Mouse (Mus musculus) forebrain, embryonic 12.5 days (tissue): ENCODE data around the gene Cldn10. TPM values are rescaled to one million over a fixed set of nuclear protein-coding genes. Genes with fewer than 3 reads are reported as not detected.
"Not testable (repeated sequence)": the region's sequence is repeated elsewhere in the genome, so short reads cannot be mapped to it uniquely, and the experiment has no call there.

Source experiments
- ATAC-seq: fragments of 200-750 bp; cut with Nextera tagmentation; 2 replicates; pipeline ENCODE4 v1.8.0; 2017; ENCODE audit warnings: moderate TSS enrichment; ENCODE audit not compliant: low FRiP score
- H3K27ac ChIP-seq: fragments of 300-500 bp; sonication (generic); 2 replicates; pipeline ENCODE4 v1.5.1; 2016; ENCODE audit warnings: mild to moderate bottlenecking
- H3K27me3 ChIP-seq: fragments of 300-500 bp; sonication (generic); 2 replicates; pipeline ENCODE4 v1.6.1; 2016; ENCODE audit warnings: mild to moderate bottlenecking
- H3K36me3 ChIP-seq: fragments of 300-500 bp; sonication (generic); replicated peaks from 2 replicates; pipeline ENCODE4 v1.6.1; 2016; ENCODE audit warnings: mild to moderate bottlenecking
- H3K4me1 ChIP-seq: fragments of 300-500 bp; sonication (generic); 2 replicates; pipeline ENCODE4 v1.6.1; 2016
- H3K4me2 ChIP-seq: fragments of 300-500 bp; sonication (generic); 2 replicates; pipeline ENCODE4 v1.6.1; 2016; ENCODE audit warnings: mild to moderate bottlenecking, moderate library complexity
- H3K4me3 ChIP-seq: fragments of 300-500 bp; sonication (generic); replicated peaks from 2 replicates; pipeline ENCODE4 v1.5.1; 2016; ENCODE audit warnings: mild to moderate bottlenecking
- H3K9ac ChIP-seq: fragments of 300-500 bp; sonication (generic); 2 replicates; pipeline ENCODE4 v1.6.1; 2016; ENCODE audit warnings: mild to moderate bottlenecking
- H3K9me3 ChIP-seq: fragments of 300-500 bp; sonication (generic); 2 replicates; pipeline ENCODE4 v1.6.1; 2016
- WGBS: fragments of 180-500 bp; shearing (Covaris S2); methylation state at CpG from one replicate; pipeline ENCODE4 v1.1.7; 2016; 5-methylcytosine and 5-hydroxymethylcytosine counted together
- polyA plus RNA-seq: library from polyadenylated mRNA; unstranded; fragments of >200 nt; fragmentation: Nextera tagmentation; extraction: Ambion mirVana; gene quantifications from 2 replicates; pipeline ENCODE4 v1.2.1, GENCODE M21; 2016

Gene Cldn10
- polyA plus RNA-seq: 0.56 and 0.68 TPM in 2 replicates

DNA sequence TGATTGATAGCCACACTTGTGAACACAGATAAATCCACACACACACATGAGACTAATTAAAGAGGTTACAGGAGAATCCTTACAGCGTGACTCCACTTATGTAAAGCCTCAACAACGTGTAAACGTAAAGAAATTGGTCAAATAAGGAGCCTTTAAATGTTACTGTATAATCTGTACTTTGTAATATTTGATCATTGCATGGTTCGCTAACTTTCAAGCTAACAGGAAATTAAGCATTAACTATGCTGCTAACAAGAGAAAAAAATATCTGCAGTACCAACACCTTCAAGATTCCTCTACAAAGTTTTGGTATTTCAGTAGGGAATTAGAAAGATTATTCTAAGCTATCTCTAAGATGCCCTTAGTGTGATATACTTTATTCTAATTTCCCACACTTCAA lies at the start of gene Cldn10:
Gene Cldn10 (plus strand): TSS at position 288 of the 400 bp plus-strand sequence.
- Histone ChIP-seq H3K36me3 (no peaks in the 10 kb centered on the region), H3K4me3 (no peak within 1 kb of the TSS), H3K4me2 (no peak within 1 kb of the TSS), H3K4me1 (peaks cover 9% of the 10 kb centered on the region), H3K27me3 (peaks cover 18% of the 10 kb centered on the region; the same call in 1 of the 2 replicates), H3K27ac (no peak within 1 kb of the TSS), H3K9ac (no peak within 1 kb of the TSS), H3K9me3 (no peaks in the 10 kb centered on the region)
- no peak for ATAC-seq
- WGBS: 86% methylated on average over 4 of the region's 4 CpGs

DNA sequence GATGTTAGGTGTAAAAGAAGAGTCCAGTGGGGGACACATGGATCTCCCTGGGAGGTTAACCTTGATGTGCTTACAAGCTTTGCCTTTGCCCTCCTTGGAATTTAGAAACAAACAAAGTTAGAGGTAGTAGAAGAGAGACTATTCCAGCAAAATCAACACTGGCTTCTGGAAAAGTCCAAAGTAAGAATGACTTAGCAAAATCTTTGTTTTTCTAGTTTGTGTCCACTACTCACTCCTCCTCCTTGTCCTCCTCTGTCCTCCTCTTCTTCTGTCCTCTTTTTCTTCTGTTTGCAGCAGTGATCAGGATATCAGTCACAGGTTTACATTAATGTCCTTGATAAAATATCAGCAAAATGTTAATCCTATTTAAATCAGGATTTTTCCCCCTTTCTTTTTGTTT lies 45.9 kb upstream of the Cldn10 start:
- Histone ChIP-seq H3K36me3 (no peaks in the 10 kb centered on the region), H3K4me1 (peaks cover 12% of the 10 kb centered on the region), H3K9me3 (peaks cover 3% of the 10 kb centered on the region), H3K4me3 (no peak overlapping the region), H3K4me2 (no peak overlapping the region), H3K27ac (no peak overlapping the region), H3K9ac (no peak overlapping the region), H3K27me3 (no peaks in the 10 kb centered on the region; the same call in 1 of the 2 replicates)
- no peak for ATAC-seq

DNA sequence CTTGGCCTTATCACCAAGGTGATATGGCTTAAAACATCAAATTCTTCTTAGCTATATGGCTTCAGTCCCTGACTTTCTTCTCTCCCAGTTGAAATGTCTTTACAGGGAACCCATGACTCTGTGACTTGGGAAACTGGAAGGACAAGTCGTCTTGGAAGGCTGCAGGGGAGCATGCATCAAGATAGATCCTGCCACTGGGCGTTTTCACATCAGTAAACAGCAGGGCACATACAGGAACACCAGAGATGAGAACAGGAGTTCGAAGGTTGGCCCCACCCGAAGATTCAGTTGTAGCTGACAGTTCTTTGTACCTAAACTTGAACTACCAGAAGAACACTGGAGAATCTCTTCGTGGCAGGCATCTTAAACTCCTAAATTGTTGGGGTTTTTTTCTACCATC lies 44.8 kb upstream of the Cldn10 start:
- H3K4me3 ChIP-seq: no peak overlapping the region
- H3K4me2 ChIP-seq: no peak overlapping the region
- no peak for ATAC-seq

DNA sequence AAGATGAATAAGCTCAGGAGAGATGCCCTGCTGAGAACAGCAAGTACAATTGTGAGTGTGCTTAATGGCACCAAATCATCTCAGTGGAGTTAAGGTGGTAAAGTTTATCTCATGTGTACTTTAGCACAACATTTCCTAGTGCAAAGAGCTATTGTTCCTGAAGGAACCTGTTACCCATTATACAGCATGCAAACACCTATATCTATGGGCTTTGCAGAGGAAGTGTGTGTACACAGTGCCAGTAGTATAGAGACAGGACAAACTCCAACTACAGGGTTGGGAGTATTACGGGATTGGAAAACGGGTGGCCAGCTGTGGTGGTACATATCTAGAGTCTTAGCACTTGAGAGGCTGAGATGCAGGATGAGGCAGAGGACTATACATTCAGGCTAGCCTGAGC lies 38.6 kb upstream of the Cldn10 start:
- no peak overlapping the region for H3K4me2 ChIP-seq
- H3K27me3 ChIP-seq: peaks cover 2% of the 10 kb centered on the region; the same call in 1 of the 2 replicates
- H3K4me1 ChIP-seq: peaks cover 7% of the 10 kb centered on the region
- H3K36me3 ChIP-seq: no peaks in the 10 kb centered on the region
- H3K9me3 ChIP-seq: no peaks in the 10 kb centered on the region
- no peak for ATAC-seq
- no peak overlapping the region for H3K4me3 ChIP-seq
- no peak overlapping the region for H3K27ac ChIP-seq
- H3K9ac ChIP-seq: no peak overlapping the region
- WGBS: 91% methylated on average over 2 of the region's 2 CpGs

More for the DNA sequence above, 44.8 kb upstream of the Cldn10 start:
- no peak overlapping the region for H3K27ac ChIP-seq
- no peaks in the 10 kb centered on the region; the same call in 1 of the 2 replicates for H3K27me3 ChIP-seq
- H3K36me3 ChIP-seq: no peaks in the 10 kb centered on the region
- no peak overlapping the region for H3K9ac ChIP-seq
- peaks cover 3% of the 10 kb centered on the region for H3K9me3 ChIP-seq
- 81% methylated on average over 5 of the region's 5 CpGs for WGBS
- H3K4me1 ChIP-seq: peaks cover 4% of the 10 kb centered on the region; the same call in 1 of the 2 replicates

DNA sequence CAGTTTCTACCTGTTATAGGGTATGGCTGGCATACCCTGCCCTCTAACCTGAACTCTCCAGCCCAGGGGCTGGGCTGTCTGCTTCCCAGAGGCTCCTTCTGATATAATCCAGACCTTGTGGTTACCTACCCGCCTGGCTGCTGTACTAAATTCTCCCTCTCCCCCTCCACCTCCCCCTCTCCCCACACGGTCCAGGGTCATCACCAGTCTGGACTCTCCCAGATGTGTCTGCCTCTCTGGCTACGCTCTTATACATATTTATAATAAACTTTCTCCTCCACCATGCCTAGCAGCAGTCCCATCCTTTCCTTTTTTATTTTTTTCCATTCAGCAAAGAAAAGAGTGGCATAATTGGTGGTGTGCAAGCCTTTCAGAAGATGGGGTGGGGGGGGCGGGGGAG lies 38.0 kb upstream of the Cldn10 start:
- H3K4me3 ChIP-seq: no peak overlapping the region
- no peaks in the 10 kb centered on the region for H3K36me3 ChIP-seq
- H3K27me3 ChIP-seq: 0 out of 2 replicates have a peak, but pooled peaks cover 2% of the 10 kb centered on the region
- no peak overlapping the region for H3K4me2 ChIP-seq
- peaks cover 7% of the 10 kb centered on the region for H3K4me1 ChIP-seq
- ATAC-seq: no peak
- H3K9ac ChIP-seq: no peak overlapping the region
- 49% methylated on average over 4 of the region's 4 CpGs for WGBS
- H3K9me3 ChIP-seq: no peaks in the 10 kb centered on the region
- no peak overlapping the region for H3K27ac ChIP-seq

DNA sequence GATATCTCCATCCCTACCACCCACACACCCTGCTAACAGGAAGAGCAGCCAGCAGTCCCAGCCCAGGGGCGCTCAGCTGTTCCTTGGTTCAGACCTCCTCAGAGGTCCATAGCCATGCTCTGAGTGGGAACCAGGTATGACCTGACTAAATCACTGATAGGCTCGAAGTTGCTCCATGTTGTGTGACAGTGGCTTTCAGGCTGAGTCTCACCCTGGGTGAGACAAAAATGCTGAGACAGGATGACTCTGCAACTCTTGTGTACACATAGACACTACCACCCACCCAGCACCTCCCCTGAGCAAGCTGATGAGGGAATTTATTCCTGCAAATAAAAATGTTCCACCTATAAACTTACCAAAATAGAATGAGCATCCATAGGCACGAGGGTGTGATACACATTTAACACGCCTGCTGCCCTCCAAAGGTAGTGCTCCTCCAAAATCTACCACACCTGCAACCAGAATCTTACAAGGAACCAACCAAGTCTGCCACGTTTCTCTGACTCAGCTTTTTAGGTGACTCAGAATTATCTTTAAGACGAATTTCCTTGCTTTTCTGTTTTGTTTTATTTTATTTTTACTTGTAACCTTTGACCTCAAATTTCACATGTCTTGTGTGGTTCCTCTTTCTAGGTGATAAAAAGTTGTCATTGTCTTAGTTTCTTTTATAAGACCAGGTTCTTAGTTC lies 37.1 kb upstream of the Cldn10 start:
- Histone ChIP-seq H3K4me2 (no peak overlapping the region), H3K4me1 (peaks cover 7% of the 10 kb centered on the region), H3K36me3 (no peaks in the 10 kb centered on the region), H3K9ac (no peak overlapping the region), H3K4me3 (no peak overlapping the region), H3K9me3 (no peaks in the 10 kb centered on the region), H3K27me3 (0 out of 2 replicates have a peak, but pooled peaks cover 2% of the 10 kb centered on the region), H3K27ac (no peak overlapping the region)
- ATAC-seq: no peak
- 84% methylated on average over 6 of the region's 6 CpGs for WGBS

DNA sequence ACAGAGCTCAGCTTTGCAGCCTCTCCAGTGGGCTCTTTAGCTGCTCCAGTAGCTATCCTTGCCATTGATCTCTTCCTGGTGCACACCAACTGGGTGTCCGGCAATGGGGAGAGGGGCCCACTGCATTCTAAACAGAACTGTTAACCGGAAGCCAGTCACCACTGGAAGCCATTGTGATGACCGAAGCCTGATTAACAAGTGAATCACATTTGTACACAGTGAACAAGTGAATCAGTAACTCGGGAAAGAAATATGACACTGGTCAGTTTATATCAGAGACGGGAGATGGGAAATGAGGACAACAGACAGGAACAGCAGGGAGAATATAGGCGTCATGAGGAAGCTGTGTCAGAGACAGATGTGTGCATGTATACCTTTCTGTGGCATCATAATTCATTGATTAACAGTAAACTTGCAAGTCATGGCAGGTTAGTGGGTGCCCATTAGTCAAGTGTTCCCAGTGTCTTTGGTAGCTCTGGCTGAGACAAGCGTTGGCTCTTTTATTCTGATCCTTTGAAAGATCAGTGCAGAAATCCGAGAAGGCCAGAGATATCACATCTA lies 36.4 kb upstream of the Cldn10 start:
- Histone ChIP-seq H3K9ac (no peak overlapping the region), H3K4me1 (peaks cover 7% of the 10 kb centered on the region)

DNA sequence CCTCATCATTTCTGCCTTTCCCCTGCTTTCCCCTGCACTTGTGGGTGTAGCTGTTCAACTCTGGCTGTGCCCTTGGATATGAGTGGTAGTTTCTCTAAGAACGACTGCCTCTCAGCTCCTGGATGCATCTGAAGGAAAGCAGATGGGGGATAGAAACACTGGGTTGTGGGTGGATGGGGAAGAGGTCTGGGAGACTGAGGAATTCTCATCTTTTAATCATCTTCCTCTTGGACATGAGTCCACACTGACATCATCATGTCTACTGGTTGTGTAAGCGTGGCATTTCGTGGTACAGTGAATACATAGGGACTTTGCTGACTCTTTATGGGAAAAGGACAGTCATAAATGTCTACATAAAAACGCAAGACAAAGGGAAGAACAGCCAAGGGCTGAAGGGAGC lies 31.7 kb upstream of the Cldn10 start:
- no peaks in the 10 kb centered on the region for H3K27me3 ChIP-seq
- no peak overlapping the region for H3K4me3 ChIP-seq
- no peaks in the 10 kb centered on the region for H3K9me3 ChIP-seq
- no peaks in the 10 kb centered on the region for H3K36me3 ChIP-seq
- WGBS: 84% methylated on average over 4 of the region's 4 CpGs
- H3K9ac ChIP-seq: no peak overlapping the region
- H3K4me1 ChIP-seq: no peaks in the 10 kb centered on the region
- no peak overlapping the region for H3K4me2 ChIP-seq
- ATAC-seq: no peak
- no peak overlapping the region for H3K27ac ChIP-seq

More for the DNA sequence above, 36.4 kb upstream of the Cldn10 start:
- 68% methylated on average over 8 of the region's 8 CpGs for WGBS
- Histone ChIP-seq H3K9me3 (no peaks in the 10 kb centered on the region), H3K27me3 (0 out of 2 replicates have a peak, but pooled peaks cover 2% of the 10 kb centered on the region), H3K4me2 (no peak overlapping the region), H3K36me3 (no peaks in the 10 kb centered on the region), H3K4me3 (no peak overlapping the region), H3K27ac (no peak overlapping the region)
- no peak for ATAC-seq

DNA sequence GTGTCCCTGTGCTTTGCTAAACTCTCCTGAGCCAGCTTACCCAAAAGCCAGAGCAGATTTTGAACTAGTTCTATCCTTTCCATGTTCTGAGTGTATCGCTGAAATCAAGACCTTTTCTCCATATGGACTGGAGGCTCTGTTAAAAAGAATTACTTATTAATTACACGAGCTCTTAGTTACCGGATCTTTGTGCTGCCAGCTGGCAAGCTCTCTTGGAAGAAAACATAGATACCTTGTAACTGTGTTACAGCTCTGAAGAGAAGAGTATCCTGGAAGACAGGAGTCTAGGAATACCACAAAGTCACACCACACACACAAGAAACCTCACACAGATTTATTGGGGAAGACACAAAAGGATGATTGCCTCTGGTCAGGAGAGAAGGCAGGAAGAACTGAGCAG lies 31.1 kb upstream of the Cldn10 start:
- Histone ChIP-seq H3K9ac (no peak overlapping the region), H3K9me3 (no peaks in the 10 kb centered on the region), H3K4me3 (no peak overlapping the region), H3K27me3 (no peaks in the 10 kb centered on the region), H3K27ac (no peak overlapping the region), H3K36me3 (no peaks in the 10 kb centered on the region), H3K4me1 (no peaks in the 10 kb centered on the region), H3K4me2 (no peak overlapping the region)
- no peak for ATAC-seq
- 84% methylated on average over 3 of the region's 3 CpGs for WGBS

DNA sequence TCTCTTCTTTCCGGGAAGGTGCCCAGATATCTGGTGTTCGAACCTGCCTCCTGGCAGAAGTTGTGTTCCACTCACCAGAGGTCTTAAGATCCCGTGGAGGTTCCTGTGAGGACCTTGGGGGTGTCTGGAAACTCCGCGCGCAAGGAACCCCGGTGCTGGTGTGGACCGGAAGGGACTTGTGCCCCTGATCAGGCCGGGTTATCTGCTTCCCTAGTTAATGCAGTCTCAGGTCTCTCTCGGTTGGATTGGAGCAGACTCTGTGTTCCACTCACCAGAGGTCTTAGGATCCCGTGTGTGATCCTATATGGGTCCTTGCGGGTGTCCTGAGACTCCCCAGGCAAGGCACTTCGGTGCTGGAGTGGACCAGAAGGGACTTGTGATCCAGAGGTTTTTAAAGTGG lies 24.3 kb upstream of the Cldn10 start:
- not testable (repeated sequence) for H3K27ac ChIP-seq, ATAC-seq, H3K4me1 ChIP-seq, H3K4me3 ChIP-seq, H3K36me3 ChIP-seq, H3K4me2 ChIP-seq, H3K9ac ChIP-seq, H3K9me3 ChIP-seq, H3K27me3 ChIP-seq
- 90% methylated on average over 13 of the region's 13 CpGs for WGBS

DNA sequence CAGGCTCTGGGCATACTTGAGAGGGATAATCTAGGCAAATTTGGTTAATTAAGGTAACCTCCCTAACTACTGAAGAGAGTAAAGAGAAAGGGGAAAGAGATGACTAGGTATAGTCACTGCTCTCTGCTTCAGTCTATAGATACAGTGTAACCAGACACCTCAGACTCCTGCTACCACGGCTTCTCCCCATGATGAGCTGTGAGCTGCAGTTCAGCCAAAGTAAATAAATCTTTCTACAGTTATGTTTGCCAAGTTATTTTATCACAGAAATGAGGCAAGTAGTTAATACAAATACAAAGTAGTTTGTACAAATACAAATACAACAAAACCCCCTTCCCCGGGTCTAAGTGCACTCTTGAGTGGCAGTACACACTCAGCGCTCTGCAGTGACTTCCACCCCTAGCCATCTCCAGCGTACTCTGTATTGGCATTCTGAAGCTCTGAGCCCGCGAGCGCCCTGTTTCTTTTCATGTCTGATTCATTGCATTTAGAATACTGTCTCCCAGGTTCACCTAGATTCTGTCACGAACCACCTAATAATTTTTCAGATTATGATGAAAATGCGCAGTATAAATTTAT lies 23.7 kb upstream of the Cldn10 start:
- no peaks in the 10 kb centered on the region for H3K36me3 ChIP-seq
- no peaks in the 10 kb centered on the region for H3K9me3 ChIP-seq
- no peak overlapping the region for H3K4me2 ChIP-seq
- H3K27me3 ChIP-seq: peaks cover 11% of the 10 kb centered on the region
- no peaks in the 10 kb centered on the region for H3K4me1 ChIP-seq
- H3K9ac ChIP-seq: no peak overlapping the region
- no peak overlapping the region for H3K4me3 ChIP-seq
- no peak overlapping the region for H3K27ac ChIP-seq
- ATAC-seq: no peak
- WGBS: 87% methylated on average over 9 of the region's 9 CpGs

DNA sequence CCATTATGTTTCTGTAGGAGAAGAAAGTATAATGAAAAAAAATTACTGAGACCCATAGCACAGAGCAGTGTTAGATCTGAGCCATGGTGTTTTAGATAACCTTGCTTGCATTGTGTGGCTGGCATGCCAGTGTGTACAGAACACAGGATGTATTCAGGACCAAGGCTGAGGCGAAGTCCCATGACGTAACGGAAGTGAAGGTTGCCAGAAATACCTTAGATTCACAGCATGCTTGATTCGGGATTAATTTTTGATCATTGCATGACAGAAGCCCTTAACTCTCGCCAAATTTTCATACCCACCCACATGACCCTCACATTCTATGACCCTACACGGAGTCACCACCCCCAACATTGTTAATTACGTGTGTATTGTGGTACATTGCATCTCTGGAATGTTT lies 22.4 kb upstream of the Cldn10 start:
- no peak for ATAC-seq
- no peak overlapping the region for H3K27ac ChIP-seq
- no peak overlapping the region for H3K4me2 ChIP-seq
- WGBS: 88% methylated on average over 7 of the region's 7 CpGs
- no peak overlapping the region for H3K9ac ChIP-seq
- H3K9me3 ChIP-seq: no peaks in the 10 kb centered on the region
- H3K36me3 ChIP-seq: no peaks in the 10 kb centered on the region
- no peak overlapping the region for H3K4me3 ChIP-seq
- peaks cover 17% of the 10 kb centered on the region for H3K27me3 ChIP-seq
- no peaks in the 10 kb centered on the region for H3K4me1 ChIP-seq

DNA sequence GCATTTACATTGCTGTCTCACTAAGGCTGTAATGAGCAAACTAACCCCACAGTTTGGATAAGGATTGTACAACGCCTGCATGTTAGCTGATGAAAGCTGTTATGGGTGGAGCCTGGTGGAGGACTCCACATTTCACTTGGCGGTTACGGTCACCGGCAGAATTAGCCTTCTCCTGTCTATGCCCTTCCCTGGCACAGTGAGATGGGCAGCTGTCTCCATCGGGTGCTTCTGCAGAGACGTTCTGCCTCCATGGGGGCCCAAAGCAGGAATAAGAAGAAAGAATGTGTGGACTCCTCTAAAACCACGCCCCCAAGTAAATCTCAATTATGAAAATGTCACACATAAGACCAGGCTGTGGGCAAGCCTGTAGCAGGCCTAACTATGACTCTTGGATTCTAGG lies 21.8 kb upstream of the Cldn10 start:
- H3K9me3 ChIP-seq: no peaks in the 10 kb centered on the region
- H3K4me3 ChIP-seq: no peak overlapping the region
- ATAC-seq: no peak
- H3K27ac ChIP-seq: no peak overlapping the region
- no peak overlapping the region for H3K4me2 ChIP-seq
- no peaks in the 10 kb centered on the region for H3K4me1 ChIP-seq
- H3K27me3 ChIP-seq: peaks cover 17% of the 10 kb centered on the region
- 82% methylated on average over 7 of the region's 7 CpGs for WGBS
- H3K9ac ChIP-seq: no peak overlapping the region
- no peaks in the 10 kb centered on the region for H3K36me3 ChIP-seq
